Mouse (Mus musculus): ENCODE data around the gene Slc35d3.

The Slc35d3 gene

GRCm38 (mm10) chr10:19850998-19851691 lies at the start of gene Slc35d3:
Gene Slc35d3 (minus strand): TSS chr10:19851459.
- no peak for DNase-seq (ENCODE audit: low read depth, low spot score)

- no peak for DNase-seq (ENCODE audit: low read depth, low spot score)
Measured at GRCm38 (mm10) chr10:19900191-19900590, 48.9 kb upstream of the Slc35d3 start.

- DNase-seq (ENCODE audit: low read depth, low spot score): peak; percentile 24
Measured at GRCm38 (mm10) chr10:19893976-19894375, 42.7 kb upstream of the Slc35d3 start.

- no peak for DNase-seq (ENCODE audit: low read depth, low spot score)
Measured at GRCm38 (mm10) chr10:19893146-19893545, 41.9 kb upstream of the Slc35d3 start.

- DNase-seq (ENCODE audit: low read depth, low spot score): no peak
Measured at GRCm38 (mm10) chr10:19891686-19892085, 40.4 kb upstream of the Slc35d3 start.

GRCm38 (mm10) chr10:19889908-19890307 lies 38.6 kb upstream of the Slc35d3 start:
- no peak for DNase-seq (ENCODE audit: low read depth, low spot score)

- DNase-seq (ENCODE audit: low read depth, low spot score): no peak
Measured at GRCm38 (mm10) chr10:19886249-19886648, 35.0 kb upstream of the Slc35d3 start.

GRCm38 (mm10) chr10:19884409-19884808 lies 33.1 kb upstream of the Slc35d3 start:
- no peak for DNase-seq (ENCODE audit: low read depth, low spot score)

GRCm38 (mm10) chr10:19880437-19880836 lies 29.2 kb upstream of the Slc35d3 start:
- no peak for DNase-seq (ENCODE audit: low read depth, low spot score)

- DNase-seq (ENCODE audit: low read depth, low spot score): no peak
Measured at GRCm38 (mm10) chr10:19879161-19879560, 27.9 kb upstream of the Slc35d3 start.

- no peak for DNase-seq (ENCODE audit: low read depth, low spot score)
Measured at GRCm38 (mm10) chr10:19877679-19878078, 26.4 kb upstream of the Slc35d3 start.

GRCm38 (mm10) chr10:19877257-19877656 lies 26.0 kb upstream of the Slc35d3 start:
- DNase-seq (ENCODE audit: low read depth, low spot score): no peak

- DNase-seq (ENCODE audit: low read depth, low spot score): no peak
Measured at GRCm38 (mm10) chr10:19876669-19877068, 25.4 kb upstream of the Slc35d3 start.

GRCm38 (mm10) chr10:19875346-19875745 lies 24.1 kb upstream of the Slc35d3 start:
- no peak for DNase-seq (ENCODE audit: low read depth, low spot score)

GRCm38 (mm10) chr10:19855597-19856306 lies 4.5 kb upstream of the Slc35d3 start:
- no peak for DNase-seq (ENCODE audit: low read depth, low spot score)

- no peak for DNase-seq (ENCODE audit: low read depth, low spot score)
Measured at GRCm38 (mm10) chr10:19853609-19854008, 2.4 kb upstream of the Slc35d3 start.

GRCm38 (mm10) chr10:19852776-19853175 lies 1.5 kb upstream of the Slc35d3 start:
- no peak for DNase-seq (ENCODE audit: low read depth, low spot score)

GRCm38 (mm10) chr10:19850544-19850997 lies 688 bp downstream of the Slc35d3 start:
- DNase-seq (ENCODE audit: low read depth, low spot score): no peak

- DNase-seq (ENCODE audit: low read depth, low spot score): no peak
Measured at GRCm38 (mm10) chr10:19849771-19850365, 1.4 kb downstream of the Slc35d3 start.

- DNase-seq (ENCODE audit: low read depth, low spot score): no peak
Measured at GRCm38 (mm10) chr10:19848928-19849770, 2.1 kb downstream of the Slc35d3 start.

- DNase-seq (ENCODE audit: low read depth, low spot score): no peak
Measured at GRCm38 (mm10) chr10:19839836-19840235, 11.4 kb downstream of the Slc35d3 start.
